Comparison of ENCODE assay signal across 8 mouse cellular contexts in genomic region chr1:132121236-132121635, GRCm38 (mm10). TPM values are rescaled to one million over a fixed set of nuclear protein-coding genes. Genes with fewer than 3 reads are reported as not detected.
DNase-seq lines count a peak whose midpoint lies in the region; ATAC-seq and TF ChIP-seq lines count a peak whose summit lies in the region.

No protein-coding gene starts in this region.

- no peak overlapping the region for H3K9ac ChIP-seq in MEL (ENCODE audit: control insufficient read depth, low read depth, low read length, poor library complexity, severe bottlenecking)
- H3K9ac ChIP-seq in forebrain, embryonic 16.5 days (replicated peaks; ENCODE audit: low read depth, low read length), result 0 out of 2 replicates have a peak overlapping the region, but pooled peaks have one; percentile 10
- H3K9ac ChIP-seq in hindbrain, embryonic 12.5 days, result no peak overlapping the region

- TF ChIP-seq CTCF in MEL (IDR thresholded peaks at IDR 0.05 in 2 of 3, conservative IDR thresholded peaks at IDR 0.05 in 1 of 3; ENCODE audit: control insufficient read depth in 1 of 3, insufficient read depth in 1 of 3, low read depth in 2 of 3, low read length in 3 of 3, poor library complexity in 1 of 3, severe bottlenecking in 1 of 3), result peak; percentile 60 to 90 (median 89)

- no peak overlapping the region for H3K4me3 ChIP-seq in MEL (ENCODE audit: control insufficient read depth in 1 of 2, insufficient read depth in 1 of 2, low read depth in 2 of 2, low read length in 2 of 2)
- no peak overlapping the region for H3K4me3 ChIP-seq in forebrain, embryonic 16.5 days (replicated peaks; ENCODE audit: low read length)
- H3K4me3 ChIP-seq in hindbrain, embryonic 12.5 days, result no peak overlapping the region

- WGBS in forebrain, embryonic 16.5 days, result 14% methylated on average over 6 of the region's 6 CpGs
- whole genome bisulfite sequencing in hindbrain, embryonic 12.5 days, result 20% methylated on average over 6 of the region's 6 CpGs

- no peak for TF ChIP-seq EP300 in MEL (IDR thresholded peaks at IDR 0.05; ENCODE audit: low read depth in 1 of 2, low read length in 2 of 2)

- no peaks in the 10 kb centered on the region for H3K27me3 ChIP-seq in MEL (ENCODE audit: control insufficient read depth in 1 of 2, insufficient read depth in 2 of 2, low read length in 2 of 2)
- no peaks in the 10 kb centered on the region for H3K27me3 ChIP-seq in forebrain, embryonic 16.5 days (replicated peaks; ENCODE audit: control insufficient read depth, insufficient read depth, low read length)
- H3K27me3 ChIP-seq in hindbrain, embryonic 12.5 days, result no peaks in the 10 kb centered on the region

- H3K79me2 ChIP-seq in MEL (ENCODE audit: control insufficient read depth, insufficient read depth, low read length, poor library complexity), result no peaks in the 10 kb centered on the region

- peak; percentile 68 for ATAC-seq in forebrain, embryonic 16.5 days
- ATAC-seq in hindbrain, embryonic 12.5 days (ENCODE audit: low FRiP score), result peak; percentile 38; the same call in 1 of the 2 replicates
- ATAC-seq in megakaryocyte-erythroid progenitor cell, adult 5-6 weeks (replicated peaks; ENCODE audit: low FRiP score, low TSS enrichment, poor library complexity, severe bottlenecking), result peak; percentile 42; the same call in 1 of the 2 replicates

- DNase-seq in MEL (ENCODE audit: low read depth, low spot score), result peak; percentile 80
- DNase-seq in c-Kit-positive CD71-negative TER-119-negative erythroid progenitor cells, embryonic 14.5 days (ENCODE audit: low read depth), result peak; percentile 70
- DNase-seq in layer of hippocampus, postnatal 36 days, result peak; percentile 82 to 84
- peak; percentile 76 for DNase-seq in right cerebral cortex, postnatal 25 days
- peak; percentile 66 to 79 for DNase-seq in urinary bladder, postnatal 4 days (ENCODE audit: low spot score in 2 of 2)

- no peak for TF ChIP-seq POLR2A in MEL (IDR thresholded peaks at IDR 0.05; ENCODE audit: control insufficient read depth in 1 of 2, insufficient read depth in 1 of 2, low read depth in 1 of 2, low read length in 2 of 2, poor library complexity in 1 of 2)

- H3K27ac ChIP-seq in MEL (ENCODE audit: control insufficient read depth, low read depth, low read length), result no peak overlapping the region
- 0 out of 2 replicates have a peak overlapping the region, but pooled peaks have one; percentile 5 for H3K27ac ChIP-seq in forebrain, embryonic 16.5 days (ENCODE audit: low read length)
- H3K27ac ChIP-seq in hindbrain, embryonic 12.5 days, result no peak overlapping the region

- no peak overlapping the region for H3K4me2 ChIP-seq in forebrain, embryonic 16.5 days (ENCODE audit: low read length)
- H3K4me2 ChIP-seq in hindbrain, embryonic 12.5 days (replicated peaks), result no peak overlapping the region

- no peaks in the 10 kb centered on the region for H3K9me3 ChIP-seq in MEL (replicated peaks; ENCODE audit: insufficient read depth, low read length)
- H3K9me3 ChIP-seq in forebrain, embryonic 16.5 days (ENCODE audit: control insufficient read depth, low read length), result no peaks in the 10 kb centered on the region
- no peaks in the 10 kb centered on the region for H3K9me3 ChIP-seq in hindbrain, embryonic 12.5 days (replicated peaks)

- no peaks in the 10 kb centered on the region for H3K36me3 ChIP-seq in MEL (ENCODE audit: control insufficient read depth in 1 of 2, insufficient read depth in 2 of 2, low read length in 2 of 2)
- H3K36me3 ChIP-seq in forebrain, embryonic 16.5 days (ENCODE audit: control insufficient read depth, insufficient read depth), result no peaks in the 10 kb centered on the region
- H3K36me3 ChIP-seq in hindbrain, embryonic 12.5 days, result no peaks in the 10 kb centered on the region

- peak; percentile 91 for TF ChIP-seq RAD21 in MEL (IDR thresholded peaks at IDR 0.05; ENCODE audit: low read depth, low read length)

- H3K4me1 ChIP-seq in MEL (ENCODE audit: control insufficient read depth in 1 of 2, insufficient read depth in 2 of 2, low read length in 2 of 2), result peaks cover 0 to 3% of the 10 kb centered on the region in 2 experiments; a peak in 1 of 4 replicates
- peaks cover 16% of the 10 kb centered on the region; the same call in 1 of the 2 replicates for H3K4me1 ChIP-seq in forebrain, embryonic 16.5 days (replicated peaks; ENCODE audit: control insufficient read depth, insufficient read depth, low read length)
- H3K4me1 ChIP-seq in hindbrain, embryonic 12.5 days, result peaks cover 16% of the 10 kb centered on the region; the same call in 1 of the 2 replicates

TF ChIP-seq in MEL, 35 proteins besides CTCF, POLR2A, EP300 and RAD21:
- TF ChIP-seq NELFE (IDR thresholded peaks at IDR 0.05; ENCODE audit: low read depth, low read length) (no peak), TAL1 (IDR thresholded peaks at IDR 0.05; ENCODE audit: low read length) (no peak), UBTF (IDR thresholded peaks at IDR 0.05; ENCODE audit: borderline replicate concordance, insufficient read depth, low read depth, low read length) (no peak), MAZ (IDR thresholded peaks at IDR 0.05; ENCODE audit: low read depth, low read length) (0 out of 2 replicates have a peak, but pooled peaks have one; percentile 35), ZNF384 (IDR thresholded peaks at IDR 0.05; ENCODE audit: low read depth, low read length) (no peak), ZC3H11A (IDR thresholded peaks at IDR 0.05; ENCODE audit: low read depth, low read length) (peak; percentile 89), POLR2AphosphoS5 (IDR thresholded peaks at IDR 0.05; ENCODE audit: borderline replicate concordance, low read depth, low read length) (no peak), SMC3 (IDR thresholded peaks at IDR 0.05; ENCODE audit: low read depth, low read length) (peak; percentile 92), MAFK (IDR thresholded peaks at IDR 0.05; ENCODE audit: borderline replicate concordance, low read depth, low read length) (no peak), SIN3A (IDR thresholded peaks at IDR 0.05; ENCODE audit: low read length) (no peak), TBP (IDR thresholded peaks at IDR 0.05; ENCODE audit: low read depth, low read length) (no peak), MYC (IDR thresholded peaks at IDR 0.05; ENCODE audit: low read depth, low read length) (no peak), TCF12 (IDR thresholded peaks at IDR 0.05; ENCODE audit: low read depth, low read length) (no peak), ZMIZ1 (IDR thresholded peaks at IDR 0.05; ENCODE audit: low read depth, low read length) (no peak), JUND (IDR thresholded peaks at IDR 0.05; ENCODE audit: low read depth, low read length) (no peak), USF2 (IDR thresholded peaks at IDR 0.05; ENCODE audit: borderline replicate concordance in 1 of 2, insufficient read depth in 1 of 2, low read depth in 1 of 2, low read length in 2 of 2) (no peak), KAT2A (conservative IDR thresholded peaks at IDR 0.05; ENCODE audit: low read depth, low read length) (no peak), CHD1 (IDR thresholded peaks at IDR 0.05; ENCODE audit: low read depth, low read length) (no peak), NRF1 (IDR thresholded peaks at IDR 0.05; ENCODE audit: insufficient read depth, low read depth, low read length, poor library complexity, severe bottlenecking) (no peak), MAX (IDR thresholded peaks at IDR 0.05; ENCODE audit: low read length) (no peak), ELF1 (IDR thresholded peaks at IDR 0.05; ENCODE audit: low read depth, low read length) (no peak), POLR2AphosphoS2 (IDR thresholded peaks at IDR 0.05; ENCODE audit: low read length) (no peak), BHLHE40 (IDR thresholded peaks at IDR 0.05; ENCODE audit: borderline replicate concordance, low read depth, low read length) (no peak)

RNA-seq across cellular contexts. Expression of gene Cdk18, which starts 18.2 kb away (rescaled TPM):
- 0.56 and 1.3 TPM in 2 replicates for total RNA-seq in MEL (2012; rRNA removed)
- polyA plus RNA-seq in MEL (2012; ENCODE audit: insufficient read depth in 1 of 2, insufficient read length in 2 of 2, low read depth in 1 of 2, low replicate concordance in 2 of 2, missing spikeins in 1 of 2), result 10 to 100 TPM in 1 of 2 experiments, not detected in 1; 15.7 TPM
- polyA plus RNA-seq in forebrain, embryonic 16.5 days (2015; fragmentation: Nextera tagmentation; extraction: Ambion mirVana), result 0.48 and 1.9 TPM in 2 replicates
- 0.99 and 1.4 TPM in 2 replicates for polyA plus RNA-seq in hindbrain, embryonic 12.5 days (2016; fragmentation: Nextera tagmentation; extraction: Ambion mirVana)
- 10 to 100 TPM; 23.2 to 27.2 TPM for total RNA-seq in layer of hippocampus, postnatal 36 days (2021)
- 0.42 TPM in 1 of 2 replicates, not detected in the other for total RNA-seq in megakaryocyte-erythroid progenitor cell, adult 5-6 weeks (2014; fragmentation: Nextera tagmentation)
- 0.46 TPM in 1 of 2 replicates, not detected in the other for total RNA-seq in megakaryocyte-erythroid progenitor cell, adult 5-6 weeks (2017)

RNA-seq across cellular contexts. Expression of gene Mfsd4a, which starts 53.4 kb away (rescaled TPM):
- total RNA-seq in MEL (2012; rRNA removed), result 2.7 and 3.6 TPM in 2 replicates
- polyA plus RNA-seq in MEL (2012; ENCODE audit: insufficient read depth in 1 of 2, insufficient read length in 2 of 2, low read depth in 1 of 2, low replicate concordance in 2 of 2, missing spikeins in 1 of 2), result 10 to 100 TPM in 1 of 2 experiments, not detected in 1; 15.5 TPM
- polyA plus RNA-seq in forebrain, embryonic 16.5 days (2015; fragmentation: Nextera tagmentation; extraction: Ambion mirVana), result 10.9 and 11.2 TPM in 2 replicates
- 15.4 and 16.2 TPM in 2 replicates for polyA plus RNA-seq in hindbrain, embryonic 12.5 days (2016; fragmentation: Nextera tagmentation; extraction: Ambion mirVana)
- total RNA-seq in layer of hippocampus, postnatal 36 days (2021), result 10 to 100 TPM; 58.3 to 62.8 TPM
- 0.40 TPM in 1 of 2 replicates, not detected in the other for total RNA-seq in megakaryocyte-erythroid progenitor cell, adult 5-6 weeks (2014; fragmentation: Nextera tagmentation)
- total RNA-seq in megakaryocyte-erythroid progenitor cell, adult 5-6 weeks (2017), result 0.75 and 3.8 TPM in 2 replicates

Comparison
In these comparisons a context has a peak if more than half of its experiments do, and no peak if none do; other contexts are left out.
1. RNA of gene Cdk18, which starts 18.2 kb away (total RNA-seq): 23.2 to 27.2 TPM in layer of hippocampus, postnatal 36 days; 0.56 to 1.3 TPM in MEL and 0.42 to 0.46 TPM in megakaryocyte-erythroid progenitor cell, adult 5-6 weeks; every median in the first group is over 10 times any median in the second.
2. RNA of gene Mfsd4a, which starts 53.4 kb away (total RNA-seq): 58.3 to 62.8 TPM in layer of hippocampus, postnatal 36 days; 2.7 to 3.6 TPM in MEL and 0.40 to 3.8 TPM in megakaryocyte-erythroid progenitor cell, adult 5-6 weeks; every median in the first group is over 10 times any median in the second.
3. Peak in every context shown above with its lines, with median percentiles within 50 percentile points of each other: DNase-seq and ATAC-seq.